Mouse (Mus musculus) heart, embryonic 14.5 days (tissue): ENCODE data around the gene Gphb5. TPM values are rescaled to one million over a fixed set of nuclear protein-coding genes. Genes with fewer than 3 reads are reported as not detected.

ENCODE experiments used
- ATAC-seq: fragments of 200-750 bp; cut with Nextera tagmentation; 2 replicates; pipeline ENCODE4 v1.8.0; 2017; ENCODE audit warnings: low read depth, moderate TSS enrichment; ENCODE audit not compliant: insufficient number of reproducible peaks, insufficient read depth, low FRiP score
- H3K27ac ChIP-seq, 2 experiments: fragments of 200-500 bp in 1 of 2; fragments of 300-500 bp in 1 of 2; sonication (generic) in 1 of 2; replicated peaks in 1 of 2; 2 replicates each; pipeline ENCODE4 v1.5.1; 2012 to 2014; ENCODE audit warnings: low read depth in 2 of 2, low read length in 2 of 2, control low read depth in 1 of 2, mild to moderate bottlenecking in 1 of 2, mixed read lengths in 1 of 2; ENCODE audit not compliant: control insufficient read depth in 1 of 2, insufficient read depth in 1 of 2
- H3K27me3 ChIP-seq: fragments of 300-500 bp; sonication (generic); 2 replicates; pipeline ENCODE4 v1.6.1; 2014; ENCODE audit warnings: mild to moderate bottlenecking, low read length, control low read depth; ENCODE audit not compliant: control insufficient read depth, insufficient read depth
- H3K36me3 ChIP-seq: fragments of 300-500 bp; sonication (generic); 2 replicates; pipeline ENCODE4 v1.6.1; 2014; ENCODE audit warnings: mild to moderate bottlenecking, control low read depth, low read length, mixed read lengths; ENCODE audit not compliant: control insufficient read depth, insufficient read depth
- H3K4me1 ChIP-seq, 2 experiments: fragments of 200-500 bp in 1 of 2; fragments of 300-500 bp in 1 of 2; sonication (generic) in 1 of 2; 2 replicates each; pipeline ENCODE4 v1.6.1; 2012 to 2014; ENCODE audit warnings: low read length in 2 of 2, control low read depth in 1 of 2, mixed read lengths in 1 of 2; ENCODE audit not compliant: control insufficient read depth in 2 of 2, insufficient read depth in 2 of 2
- H3K4me2 ChIP-seq: fragments of 300-500 bp; sonication (generic); 2 replicates; pipeline ENCODE4 v1.6.1; 2014; ENCODE audit warnings: mild to moderate bottlenecking, low read length
- H3K4me3 ChIP-seq, 2 experiments: fragments of 200-500 bp in 1 of 2; fragments of 300-500 bp in 1 of 2; sonication (generic) in 1 of 2; 2 replicates each; pipeline ENCODE4 v1.5.1; 2012 to 2014; ENCODE audit warnings: low read length in 2 of 2, mild to moderate bottlenecking in 2 of 2, control low read depth in 1 of 2, low read depth in 1 of 2, moderate library complexity in 1 of 2; ENCODE audit not compliant: control insufficient read depth in 1 of 2, insufficient read depth in 1 of 2
- H3K9ac ChIP-seq: fragments of 300-500 bp; sonication (generic); 2 replicates; pipeline ENCODE4 v1.6.1; 2014; ENCODE audit warnings: mild to moderate bottlenecking, low read length
- H3K9me3 ChIP-seq: fragments of 300-500 bp; sonication (generic); 2 replicates; pipeline ENCODE4 v1.6.1; 2016; ENCODE audit warnings: low read length, control low read depth; ENCODE audit not compliant: control insufficient read depth
- WGBS: fragments of 180-500 bp; shearing (Covaris S2); extraction: QIAGEN DNeasy Blood & Tissue Kit; methylation state at CpG from one replicate; pipeline ENCODE4 v1.1.7; 2014; 5-methylcytosine and 5-hydroxymethylcytosine counted together
- polyA plus RNA-seq: library from polyadenylated mRNA; unstranded; fragments of >200 nt; fragmentation: Nextera tagmentation; extraction: Ambion mirVana; gene quantifications from 2 replicates; pipeline ENCODE4 v1.2.1, GENCODE M21; 2014

The Gphb5 gene
- polyA plus RNA-seq, 1 experiment from 2014 or later: not detected

DNA sequence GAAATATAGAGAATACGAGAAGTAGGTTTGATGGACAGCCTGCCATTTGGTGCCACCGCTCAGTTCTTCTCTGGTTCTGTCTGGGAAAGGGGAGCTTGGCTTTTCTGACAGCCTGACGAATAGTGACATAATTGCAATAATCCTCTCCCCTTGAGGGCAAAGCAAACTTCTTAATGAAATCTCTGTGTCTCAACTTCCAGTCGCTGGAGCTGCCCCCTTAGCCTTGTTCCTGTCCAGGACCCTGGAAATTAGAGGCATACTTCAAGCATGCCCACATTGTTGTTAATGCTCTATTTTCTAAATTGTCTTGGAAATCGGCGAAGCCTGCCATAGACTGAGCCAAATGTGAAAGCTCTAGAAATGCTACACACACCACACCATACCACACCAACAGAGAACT is 12.1 kb upstream of the Gphb5 start:
- H3K4me2 ChIP-seq: no peak overlapping the region
- 84% methylated on average over 6 of the region's 6 CpGs for WGBS

DNA sequence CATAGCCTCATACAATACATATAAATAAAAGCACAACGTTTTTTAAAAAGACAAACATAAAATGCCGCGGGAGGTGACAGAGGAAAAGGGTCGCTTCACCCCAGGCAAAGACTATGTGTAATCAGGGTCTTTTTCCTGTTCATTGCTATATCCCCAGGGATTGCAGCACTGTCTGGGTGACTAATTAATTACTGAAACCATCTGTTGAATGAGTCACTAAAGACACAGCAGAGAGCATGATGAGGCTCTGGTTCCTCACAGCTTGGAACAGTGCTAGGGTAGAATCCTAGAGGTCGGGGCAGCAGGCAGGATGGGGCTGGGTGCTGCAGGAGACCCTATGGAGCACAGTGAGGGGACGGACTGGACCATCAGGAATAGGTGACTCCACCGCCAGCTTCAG is 9.3 kb upstream of the Gphb5 start:
- Histone ChIP-seq H3K27me3 (no peaks in the 10 kb centered on the region), H3K4me3 (no peak overlapping the region), H3K27ac (no peak overlapping the region), H3K4me2 (no peak overlapping the region), H3K9ac (no peak overlapping the region), H3K36me3 (no peaks in the 10 kb centered on the region), H3K4me1 (peaks cover 0 to 3% of the 10 kb centered on the region in 2 experiments; a peak in 2 of 4 replicates), H3K9me3 (no peaks in the 10 kb centered on the region)
- no peak for ATAC-seq
- WGBS: 73% methylated on average over 7 of the region's 7 CpGs

More for the DNA sequence above, 12.1 kb upstream of the Gphb5 start:
- Histone ChIP-seq H3K4me3 (no peak overlapping the region), H3K27ac (no peak overlapping the region), H3K9ac (no peak overlapping the region), H3K27me3 (no peaks in the 10 kb centered on the region), H3K9me3 (no peaks in the 10 kb centered on the region), H3K36me3 (no peaks in the 10 kb centered on the region), H3K4me1 (peaks cover 0 to 3% of the 10 kb centered on the region in 2 experiments; a peak in 2 of 4 replicates)
- ATAC-seq: no peak

DNA sequence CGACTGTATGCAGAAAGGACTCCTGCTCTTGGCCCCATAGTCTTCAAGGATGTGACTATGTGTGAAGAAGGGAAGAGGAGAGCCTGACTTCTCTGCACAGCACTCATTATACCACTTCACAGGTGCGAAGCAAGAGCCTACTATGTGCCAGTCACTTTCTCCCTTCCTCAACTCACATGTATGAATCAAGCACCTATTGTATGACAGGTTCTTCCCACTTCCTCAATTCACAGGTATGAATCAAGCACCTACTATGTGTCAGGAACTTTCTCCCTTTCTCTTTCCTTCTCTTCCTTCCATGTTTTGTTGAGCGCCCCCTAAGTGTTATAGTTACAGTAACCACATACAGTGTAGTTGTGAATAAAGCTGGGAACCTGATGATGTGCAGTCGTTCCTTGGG is 8.2 kb upstream of the Gphb5 start:
- H3K9ac ChIP-seq: no peak overlapping the region
- H3K4me2 ChIP-seq: no peak overlapping the region
- H3K4me3 ChIP-seq: no peak overlapping the region
- 76% methylated on average over 4 of the region's 4 CpGs for WGBS
- no peak overlapping the region for H3K27ac ChIP-seq
- no peaks in the 10 kb centered on the region for H3K9me3 ChIP-seq
- no peaks in the 10 kb centered on the region for H3K27me3 ChIP-seq
- H3K4me1 ChIP-seq: peaks cover 0 to 3% of the 10 kb centered on the region in 2 experiments; a peak in 2 of 4 replicates
- no peak for ATAC-seq
- no peaks in the 10 kb centered on the region for H3K36me3 ChIP-seq

DNA sequence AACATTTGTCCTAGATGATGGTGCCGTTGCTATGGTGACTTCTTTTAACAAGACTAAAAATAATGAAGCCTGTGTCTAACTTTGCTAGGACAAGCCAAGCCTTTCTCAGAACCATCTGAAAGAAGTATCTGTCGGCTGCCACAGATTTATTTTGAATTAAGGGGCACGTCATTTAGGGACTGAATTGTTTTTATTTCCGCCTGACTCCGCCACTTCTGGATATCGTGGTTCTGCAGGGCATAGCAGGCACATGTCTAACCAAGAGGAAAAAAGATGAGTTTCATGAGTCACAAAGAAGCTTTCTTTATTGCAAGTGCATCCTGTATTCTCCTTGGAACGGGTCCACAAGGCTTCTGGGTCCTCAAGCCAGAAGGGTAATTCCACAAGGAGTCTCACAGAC is 7.8 kb upstream of the Gphb5 start:
- 65% methylated on average over 7 of the region's 7 CpGs for WGBS
- Histone ChIP-seq H3K4me2 (no peak overlapping the region), H3K9ac (no peak overlapping the region), H3K27me3 (no peaks in the 10 kb centered on the region), H3K27ac (no peak overlapping the region), H3K36me3 (no peaks in the 10 kb centered on the region), H3K4me3 (no peak overlapping the region), H3K4me1 (peaks cover 0 to 3% of the 10 kb centered on the region in 2 experiments; a peak in 2 of 4 replicates), H3K9me3 (no peaks in the 10 kb centered on the region)
- no peak for ATAC-seq

GRCm38 (mm10) chr12:75414991-75415390 is 1.6 kb downstream of the Gphb5 start:
- ATAC-seq: no peak
- H3K27me3 ChIP-seq: no peaks in the 10 kb centered on the region
- WGBS: 60% methylated on average over 6 of the region's 6 CpGs

DNA sequence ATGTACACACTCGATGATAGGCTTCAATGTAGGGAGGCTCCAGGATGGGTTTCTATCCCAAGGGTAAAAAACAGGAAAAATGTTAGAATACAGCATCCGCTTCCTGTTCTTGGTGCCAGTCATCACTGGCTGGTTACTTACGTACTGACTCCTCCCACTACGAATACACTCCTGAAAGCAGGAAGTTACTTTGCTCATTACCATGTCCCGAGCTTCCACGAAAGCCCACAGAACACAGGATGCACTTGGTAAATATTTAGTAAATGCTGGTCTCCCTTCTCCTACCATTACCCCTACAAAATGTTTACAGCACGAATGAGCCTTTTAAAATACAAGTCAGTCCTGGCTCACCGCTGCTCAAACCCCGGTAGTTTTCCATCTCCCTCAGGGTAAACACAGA is 3.6 kb downstream of the Gphb5 start:
- 78% methylated on average over 9 of the region's 9 CpGs for WGBS
- H3K4me3 ChIP-seq: no peak overlapping the region
- no peaks in the 10 kb centered on the region for H3K9me3 ChIP-seq
- H3K4me1 ChIP-seq: no peaks in the 10 kb centered on the region
- H3K27me3 ChIP-seq: no peaks in the 10 kb centered on the region
- no peak for ATAC-seq
- H3K4me2 ChIP-seq: no peak overlapping the region
- H3K9ac ChIP-seq: no peak overlapping the region
- H3K36me3 ChIP-seq: no peaks in the 10 kb centered on the region
- H3K27ac ChIP-seq: no peak overlapping the region

More at GRCm38 (mm10) chr12:75414991-75415390, 1.6 kb downstream of the Gphb5 start:
- no peak overlapping the region for H3K4me2 ChIP-seq
- H3K4me3 ChIP-seq: no peak overlapping the region
- no peaks in the 10 kb centered on the region for H3K4me1 ChIP-seq
- H3K9me3 ChIP-seq: no peaks in the 10 kb centered on the region
- H3K36me3 ChIP-seq: no peaks in the 10 kb centered on the region
- no peak overlapping the region for H3K9ac ChIP-seq
- no peak overlapping the region for H3K27ac ChIP-seq

GRCm38 (mm10) chr12:75397077-75397476 is 19.5 kb downstream of the Gphb5 start:
- Histone ChIP-seq H3K27ac (no peak overlapping the region), H3K4me2 (no peak overlapping the region), H3K4me1 (peaks cover 0 to 3% of the 10 kb centered on the region in 2 experiments; a peak in 1 of 4 replicates), H3K36me3 (peaks cover 2% of the 10 kb centered on the region; the same call in 1 of the 2 replicates), H3K4me3 (no peak overlapping the region), H3K9me3 (no peaks in the 10 kb centered on the region), H3K27me3 (no peaks in the 10 kb centered on the region), H3K9ac (no peak overlapping the region)
- ATAC-seq: no peak; the same call in 1 of the 2 replicates
- 43% methylated on average over 7 of the region's 7 CpGs for WGBS

- H3K9ac ChIP-seq: no peak overlapping the region
- no peaks in the 10 kb centered on the region for H3K27me3 ChIP-seq
- whole genome bisulfite sequencing: 57% methylated on average over 3 of the region's 3 CpGs
- peaks cover 0 to 3% of the 10 kb centered on the region in 2 experiments; a peak in 1 of 4 replicates for H3K4me1 ChIP-seq
- no peak overlapping the region for H3K4me3 ChIP-seq
- ATAC-seq: no peak
- H3K27ac ChIP-seq: no peak overlapping the region
- H3K36me3 ChIP-seq: no peaks in the 10 kb centered on the region; the same call in 1 of the 2 replicates
- H3K4me2 ChIP-seq: no peak overlapping the region
- no peaks in the 10 kb centered on the region for H3K9me3 ChIP-seq
Measured at GRCm38 (mm10) chr12:75396616-75397015, 20.0 kb downstream of the Gphb5 start.
